Mouse (Mus musculus): ENCODE data around the gene Dad1. TPM values are rescaled to one million over a fixed set of nuclear protein-coding genes. Genes with fewer than 3 reads are reported as not detected.
"Not testable (repeated sequence)": the region's sequence is repeated elsewhere in the genome, so short reads cannot be mapped to it uniquely, and the experiment has no call there.

Dad1 gene
- total RNA-seq, 2 experiments from 2014 or later: 75.9 to 77.3 TPM

GRCm38 (mm10) chr14:54246232-54246631 is 7.7 kb downstream of the Dad1 start:
- DNase-seq: no peak

GRCm38 (mm10) chr14:54244183-54244582 is 9.7 kb downstream of the Dad1 start:
- DNase-seq: no peak

GRCm38 (mm10) chr14:54240542-54240941 is 13.4 kb downstream of the Dad1 start:
- no peak for DNase-seq

GRCm38 (mm10) chr14:54239002-54239736 is 14.7 kb downstream of the Dad1 start:
- peak; percentile 89 for DNase-seq

GRCm38 (mm10) chr14:54236881-54237280 is 17.0 kb downstream of the Dad1 start:
- no peak for DNase-seq

- no peak for DNase-seq
Measured at GRCm38 (mm10) chr14:54235825-54236540, 17.9 kb downstream of the Dad1 start.

GRCm38 (mm10) chr14:54234231-54235040 is 19.5 kb downstream of the Dad1 start:
- DNase-seq: no peak

GRCm38 (mm10) chr14:54233559-54234143 is 20.3 kb downstream of the Dad1 start:
- DNase-seq: no peak

GRCm38 (mm10) chr14:54232811-54233558 is 20.9 kb downstream of the Dad1 start:
- DNase-seq: no peak

GRCm38 (mm10) chr14:54232143-54232542 is 21.8 kb downstream of the Dad1 start:
- DNase-seq: no peak

- DNase-seq: no peak
Measured at GRCm38 (mm10) chr14:54231176-54231956, 22.5 kb downstream of the Dad1 start.

GRCm38 (mm10) chr14:54230638-54231150 is 23.2 kb downstream of the Dad1 start:
- DNase-seq: no peak

GRCm38 (mm10) chr14:54229849-54230248 is 24.1 kb downstream of the Dad1 start:
- DNase-seq: not testable (repeated sequence)

- no peak for DNase-seq
Measured at GRCm38 (mm10) chr14:54228933-54229713, 24.8 kb downstream of the Dad1 start.

GRCm38 (mm10) chr14:54228501-54228900 is 25.4 kb downstream of the Dad1 start:
- DNase-seq: no peak

- peak; percentile 73 for DNase-seq
Measured at GRCm38 (mm10) chr14:54227911-54228451, 25.9 kb downstream of the Dad1 start.

- DNase-seq: no peak
Measured at GRCm38 (mm10) chr14:54226911-54227811, 26.7 kb downstream of the Dad1 start.

GRCm38 (mm10) chr14:54225725-54226124 is 28.2 kb downstream of the Dad1 start:
- DNase-seq: no peak
